Mouse (Mus musculus) adrenal gland, postnatal 10 days (tissue): Measurements from ENCODE around the gene Wif1. TPM values are rescaled to one million over a fixed set of nuclear protein-coding genes. Genes with fewer than 3 reads are reported as not detected.

ENCODE experiments used
- DNase-seq: peaks from one replicate; pipeline ENCODE4 v3.0.0; 2021; ENCODE audit warnings: mixed read lengths
- total RNA-seq, 2 experiments: library from RNA; stranded (reverse); gene quantifications; 2 replicates each; pipeline ENCODE4 v1.2.3; 2021

Gene Wif1
- total RNA-seq, 2 experiments from 2014 or later = 0.39 to 2.6 TPM

GRCm38 (mm10) chr10:121068003-121068402, 34.2 kb downstream of the Wif1 start:
- no peak for DNase-seq

- DNase-seq = no peak
Measured at GRCm38 (mm10) chr10:121070742-121071141, 37.0 kb downstream of the Wif1 start.

GRCm38 (mm10) chr10:121080500-121080899, 46.7 kb downstream of the Wif1 start:
- no peak for DNase-seq

GRCm38 (mm10) chr10:121082881-121083280, 49.1 kb downstream of the Wif1 start:
- DNase-seq = no peak

GRCm38 (mm10) chr10:121083512-121083911, 49.8 kb downstream of the Wif1 start:
- peak; percentile 23 for DNase-seq

- DNase-seq = no peak
Measured at GRCm38 (mm10) chr10:121088679-121089078, 54.9 kb downstream of the Wif1 start.

GRCm38 (mm10) chr10:121089312-121089711, 55.6 kb downstream of the Wif1 start:
- DNase-seq = peak; percentile 14

GRCm38 (mm10) chr10:121090006-121090405, 56.2 kb downstream of the Wif1 start:
- DNase-seq = no peak

GRCm38 (mm10) chr10:121095948-121096347, 62.2 kb downstream of the Wif1 start:
- DNase-seq = no peak

- DNase-seq = peak; percentile 17
Measured at GRCm38 (mm10) chr10:121098263-121098662, 64.5 kb downstream of the Wif1 start.

GRCm38 (mm10) chr10:121099658-121100057, 65.9 kb downstream of the Wif1 start:
- DNase-seq = no peak

GRCm38 (mm10) chr10:121116115-121116514, 82.4 kb downstream of the Wif1 start:
- no peak for DNase-seq

GRCm38 (mm10) chr10:121116636-121117035, 82.9 kb downstream of the Wif1 start:
- no peak for DNase-seq

GRCm38 (mm10) chr10:121120751-121121150, 87.0 kb downstream of the Wif1 start:
- no peak for DNase-seq

GRCm38 (mm10) chr10:121124481-121124880, 90.7 kb downstream of the Wif1 start:
- peak; percentile 22 for DNase-seq

GRCm38 (mm10) chr10:121129000-121129925, 95.5 kb downstream of the Wif1 start:
- DNase-seq = peak; percentile 33

Other genes with a start within 250 kb of the Wif1 start
- 10 to 100 TPM; 34.2 to 38.0 TPM for gene Msrb3, start 134.9 kb upstream of the Wif1 start, total RNA-seq
- gene Lemd3, start 54.6 kb upstream of the Wif1 start, total RNA-seq = 10 to 100 TPM; 18.6 to 18.7 TPM